Mouse (Mus musculus): ENCODE data around the gene Cfap97d1. TPM values are rescaled to one million over a fixed set of nuclear protein-coding genes. Genes with fewer than 3 reads are reported as not detected.

Cfap97d1 gene
- polyA plus RNA-seq, 1 experiment = not detected

DNA sequence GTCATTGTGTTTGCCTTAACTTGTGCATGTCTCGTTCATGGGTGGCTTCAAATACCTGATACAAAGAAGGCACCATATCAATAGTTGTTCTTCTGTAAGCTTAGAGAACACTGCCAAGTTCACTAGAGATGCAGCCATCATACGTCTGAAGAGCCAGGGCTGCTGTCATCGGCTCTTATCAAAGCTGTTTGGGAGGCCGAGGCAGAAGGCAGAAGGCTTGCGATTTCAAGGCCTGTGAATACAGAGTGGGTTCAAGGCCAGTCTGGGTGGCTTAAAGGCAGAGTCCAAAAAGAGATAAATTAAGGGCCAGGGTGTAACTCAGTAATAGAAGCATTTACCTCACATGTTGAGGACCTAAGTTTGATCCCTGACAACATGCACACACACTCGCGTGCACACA, 52.3 kb downstream of the Cfap97d1 start:
- no peak for DNase-seq
- WGBS = 83% methylated on average over 7 of the region's 7 CpGs
- H3K4me1 ChIP-seq (ENCODE audit: control insufficient read depth, insufficient read depth, low read length) = no peaks in the 10 kb centered on the region
- TF ChIP-seq CTCF (IDR thresholded peaks at IDR 0.05; ENCODE audit: insufficient read depth, low read length) (no peak), POLR2A (IDR thresholded peaks at IDR 0.05; ENCODE audit: borderline replicate concordance, extremely low read depth, low read depth, low read length) (no peak)
- H3K4me3 ChIP-seq (replicated peaks; ENCODE audit: extremely low read depth, low read depth, low read length) = no peak overlapping the region

- no peak for TF ChIP-seq CTCF (IDR thresholded peaks at IDR 0.05; ENCODE audit: insufficient read depth, low read length)
- TF ChIP-seq POLR2A (IDR thresholded peaks at IDR 0.05; ENCODE audit: borderline replicate concordance, extremely low read depth, low read depth, low read length) = no peak
- Histone ChIP-seq H3K4me3 (replicated peaks; ENCODE audit: extremely low read depth, low read depth, low read length) (no peak overlapping the region), H3K4me1 (ENCODE audit: control insufficient read depth, insufficient read depth, low read length) (no peaks in the 10 kb centered on the region)
- 78% methylated on average over 6 of the region's 6 CpGs for WGBS
- no peak for DNase-seq
Observed at GRCm38 (mm10) chr11:102037789-102038188, 53.7 kb downstream of the Cfap97d1 start.

GRCm38 (mm10) chr11:102039487-102040137, 55.5 kb downstream of the Cfap97d1 start:
- no peak for TF ChIP-seq CTCF (IDR thresholded peaks at IDR 0.05; ENCODE audit: insufficient read depth, low read length)
- TF ChIP-seq POLR2A (IDR thresholded peaks at IDR 0.05; ENCODE audit: borderline replicate concordance, extremely low read depth, low read depth, low read length) = no peak
- Histone ChIP-seq H3K4me1 (ENCODE audit: control insufficient read depth, insufficient read depth, low read length) (no peaks in the 10 kb centered on the region), H3K4me3 (replicated peaks; ENCODE audit: extremely low read depth, low read depth, low read length) (no peak overlapping the region)
- DNase-seq = no peak
- WGBS = 37% methylated on average over 13 of the region's 13 CpGs

DNA sequence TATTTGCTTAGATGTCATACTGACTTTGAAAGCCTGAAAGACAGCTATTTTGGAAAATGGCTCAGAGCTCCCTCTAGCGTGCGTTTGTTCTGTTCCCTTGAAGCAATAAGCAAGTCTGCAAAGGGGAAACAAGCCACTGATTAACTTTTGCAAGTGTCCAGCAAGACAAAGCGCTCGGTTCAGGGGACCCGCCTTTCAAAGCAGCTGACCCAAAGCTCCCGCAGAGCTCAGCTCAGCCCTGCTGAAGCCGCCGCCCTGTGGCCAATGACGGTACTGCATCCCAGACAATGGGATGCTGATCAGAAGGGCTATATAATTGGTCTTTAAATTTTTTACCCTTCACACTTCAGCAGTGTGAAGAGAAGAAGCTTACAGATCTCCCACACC, 56.1 kb downstream of the Cfap97d1 start:
- peak; percentile 87 for DNase-seq
- 0% methylated on average over 9 of the region's 9 CpGs for WGBS

DNA sequence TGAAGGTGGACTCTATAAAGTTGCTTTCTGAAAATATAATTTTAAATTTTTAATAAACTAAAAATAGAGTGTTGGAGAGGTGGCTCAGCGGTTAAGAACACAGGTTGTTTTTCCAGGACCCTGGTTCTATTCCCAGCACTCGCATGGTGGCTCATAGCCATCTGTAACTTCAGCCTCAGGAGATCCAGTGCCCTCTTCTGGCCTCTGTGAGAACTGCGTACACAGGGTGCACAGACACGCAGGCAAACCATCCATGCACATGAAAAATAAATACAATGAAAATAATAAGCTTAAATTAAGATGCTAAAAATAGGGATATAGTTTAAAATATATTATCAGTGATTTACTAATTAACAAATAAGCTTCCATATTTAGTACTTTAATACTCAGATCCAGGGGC, 56.6 kb downstream of the Cfap97d1 start:
- no peak for TF ChIP-seq POLR2A (IDR thresholded peaks at IDR 0.05; ENCODE audit: borderline replicate concordance, extremely low read depth, low read depth, low read length)
- peak; percentile 16; the same call in 1 of the 2 replicates for TF ChIP-seq CTCF (IDR thresholded peaks at IDR 0.05; ENCODE audit: insufficient read depth, low read length)
- no peaks in the 10 kb centered on the region for H3K4me1 ChIP-seq (ENCODE audit: control insufficient read depth, insufficient read depth, low read length)
- no peak overlapping the region for H3K4me3 ChIP-seq (replicated peaks; ENCODE audit: extremely low read depth, low read depth, low read length)
- 73% methylated on average over 4 of the region's 4 CpGs for WGBS
- DNase-seq = no peak

More for the DNA sequence above, 56.1 kb downstream of the Cfap97d1 start:
- TF ChIP-seq CTCF (IDR thresholded peaks at IDR 0.05; ENCODE audit: insufficient read depth, low read length) (peak; percentile 85), POLR2A (IDR thresholded peaks at IDR 0.05; ENCODE audit: borderline replicate concordance, extremely low read depth, low read depth, low read length) (no peak)
- Histone ChIP-seq H3K4me3 (replicated peaks; ENCODE audit: extremely low read depth, low read depth, low read length) (no peak overlapping the region), H3K4me1 (ENCODE audit: control insufficient read depth, insufficient read depth, low read length) (no peaks in the 10 kb centered on the region)

DNA sequence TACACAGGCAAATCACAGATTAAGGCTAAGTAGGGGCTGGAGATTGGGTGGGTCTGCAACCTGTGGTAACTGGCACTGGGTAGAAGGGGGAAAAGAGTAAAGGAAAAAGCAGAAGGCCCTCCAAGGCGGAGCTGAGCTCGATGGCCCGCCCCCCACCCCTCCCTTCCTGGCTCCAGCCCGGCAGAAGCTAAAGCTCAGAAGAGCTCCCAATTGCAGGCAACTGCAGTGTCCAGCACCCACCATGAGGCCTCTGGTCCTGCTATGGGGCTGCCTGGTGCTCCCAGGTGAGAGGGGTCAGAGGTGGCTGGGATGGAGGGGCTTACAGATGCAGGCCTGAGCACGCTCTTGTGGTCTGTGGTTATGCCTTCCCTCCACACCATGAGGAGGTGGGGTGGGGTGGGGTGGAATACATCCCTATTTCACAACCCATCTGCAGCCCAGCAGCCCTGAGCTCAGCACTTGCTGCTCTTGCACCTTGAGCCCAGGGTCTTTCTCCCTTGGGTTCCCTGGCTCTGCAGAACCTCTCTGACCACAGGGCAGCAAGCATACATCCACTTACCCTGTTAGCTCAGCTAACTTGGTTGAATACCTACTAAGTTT, 57.4 kb downstream of the Cfap97d1 start, which contains the start of gene Cd300lg:
Gene Cd300lg (plus strand): TSS at position 160 of the 600 bp plus-strand sequence.
- no peaks in the 10 kb centered on the region for H3K4me1 ChIP-seq (ENCODE audit: control insufficient read depth, insufficient read depth, low read length)
- DNase-seq = no peak
- 35% methylated on average over 5 of the region's 5 CpGs for WGBS
- TF ChIP-seq CTCF (IDR thresholded peaks at IDR 0.05; ENCODE audit: insufficient read depth, low read length) (no peak), POLR2A (IDR thresholded peaks at IDR 0.05; ENCODE audit: borderline replicate concordance, extremely low read depth, low read depth, low read length) (peak; percentile 20; the same call in 1 of the 2 replicates)
- peak within 1 kb of the TSS; percentile 53 for H3K4me3 ChIP-seq (replicated peaks; ENCODE audit: extremely low read depth, low read depth, low read length)

Other genes starting within 250 kb of the Cfap97d1 start
- gene Etv4, start 198.9 kb upstream of the Cfap97d1 start, polyA plus RNA-seq (2012; rRNA removed) = 0.60 and 0.95 TPM in 2 replicates
- 4.3 and 4.4 TPM in 2 replicates for gene Meox1, start 89.9 kb upstream of the Cfap97d1 start, polyA plus RNA-seq (2012; rRNA removed)
- 2.0 and 2.2 TPM in 2 replicates for gene Sost, start 17.3 kb upstream of the Cfap97d1 start, polyA plus RNA-seq (2012; rRNA removed)
- gene Dusp3, start 2.7 kb downstream of the Cfap97d1 start, polyA plus RNA-seq (2012; rRNA removed) = 176 and 296 TPM in 2 replicates
- 2.4 and 4.0 TPM in 2 replicates for gene Mpp3, start 44.2 kb downstream of the Cfap97d1 start, polyA plus RNA-seq (2012; rRNA removed)
- 7.8 and 12.0 TPM in 2 replicates for gene Cd300lg, start 57.2 kb downstream of the Cfap97d1 start, polyA plus RNA-seq (2012; rRNA removed)
- gene Mpp2, start 104.2 kb downstream of the Cfap97d1 start, polyA plus RNA-seq (2012; rRNA removed) = 12.8 and 14.4 TPM in 2 replicates
- gene Ppy, start 117.0 kb downstream of the Cfap97d1 start, polyA plus RNA-seq (2012; rRNA removed) = 6.3 and 9.8 TPM in 2 replicates
- gene Pyy, start 123.6 kb downstream of the Cfap97d1 start, polyA plus RNA-seq (2012; rRNA removed) = 9.6 TPM in 1 of 2 replicates, not detected in the other
- 0.41 and 0.72 TPM in 2 replicates for gene Nags, start 161.2 kb downstream of the Cfap97d1 start, polyA plus RNA-seq (2012; rRNA removed)
- gene Tmem101, start 172.1 kb downstream of the Cfap97d1 start, polyA plus RNA-seq (2012; rRNA removed) = 20.5 and 26.7 TPM in 2 replicates
- 20.8 and 30.6 TPM in 2 replicates for gene Lsm12, start 201.0 kb downstream of the Cfap97d1 start, polyA plus RNA-seq (2012; rRNA removed)
- gene G6pc3, start 205.3 kb downstream of the Cfap97d1 start, polyA plus RNA-seq (2012; rRNA removed) = 74.4 and 82.5 TPM in 2 replicates
- 140 and 160 TPM in 2 replicates for gene Hdac5, start 245.9 kb downstream of the Cfap97d1 start, polyA plus RNA-seq (2012; rRNA removed)

Measured in lung, adult 2 months (tissue).